Mouse (Mus musculus) C2C12 (cell line): ENCODE results near the gene Rsph10b.

ENCODE experiments used
- CEBPB ChIP-seq: IDR thresholded peaks from one replicate; pipeline ENCODE4 v1.6.1; 2011; ENCODE audit warnings: low read depth, mild to moderate bottlenecking, control low read depth, moderate library complexity
- CTCF ChIP-seq: IDR thresholded peaks from one replicate; pipeline ENCODE4 v1.5.1; 2011; ENCODE audit not compliant: control insufficient read depth, insufficient read depth, insufficient read length
- FOSL1 ChIP-seq: IDR thresholded peaks from one replicate; pipeline ENCODE4 v1.8.0; 2011; ENCODE audit warnings: mild to moderate bottlenecking, low read length; ENCODE audit not compliant: poor library complexity, insufficient read depth, severe bottlenecking
- MAX ChIP-seq: IDR thresholded peaks from one replicate; pipeline ENCODE4 v1.6.1; 2011; ENCODE audit warnings: mild to moderate bottlenecking, control low read depth
- MYOD1 ChIP-seq: IDR thresholded peaks from one replicate; pipeline ENCODE4 v1.6.1; 2011; ENCODE audit warnings: low read depth; ENCODE audit not compliant: control insufficient read depth, insufficient read length
- MYOG ChIP-seq: IDR thresholded peaks from one replicate; pipeline ENCODE4 v1.6.1; 2011; ENCODE audit not compliant: control insufficient read depth, insufficient read length; ENCODE audit errors: extremely low read depth
- USF1 ChIP-seq: IDR thresholded peaks from one replicate; pipeline ENCODE4 v1.6.1; 2011; ENCODE audit warnings: low read depth, mild to moderate bottlenecking, control low read depth, moderate library complexity

DNA sequence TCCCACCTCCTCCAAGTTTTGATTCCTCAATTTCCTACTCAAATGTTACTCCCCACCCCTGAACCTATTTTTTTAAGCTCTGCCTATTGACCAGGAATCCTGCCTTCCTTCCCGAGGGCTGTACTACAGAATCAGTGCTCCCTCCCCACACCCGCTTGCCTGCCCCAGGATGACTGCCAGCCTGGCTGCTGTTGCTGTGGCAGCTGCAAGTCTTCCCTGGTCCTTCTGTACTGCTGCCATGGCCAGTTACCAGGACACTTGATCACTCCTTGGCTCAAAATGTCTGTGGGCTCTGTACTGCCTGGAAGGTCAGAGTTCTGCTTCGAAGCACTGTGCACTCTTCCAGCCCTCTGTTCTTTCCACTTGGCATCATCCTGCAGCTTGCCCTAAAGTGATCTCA is 30.7 kb upstream of the Rsph10b start:
- TF ChIP-seq FOSL1 (no peak), CTCF (no peak), MAX (no peak), MYOG (no peak), USF1 (no peak), MYOD1 (no peak), CEBPB (no peak)
